Mouse (Mus musculus) frontal cortex, postnatal 36 days (tissue): ENCODE data around the gene P2ry1.

Experiments used
- DNase-seq, 2 experiments: peaks; one replicate each; pipeline ENCODE4 v3.0.0; 2022; ENCODE audit warnings: low spot score in 2 of 2

P2ry1 gene

GRCm38 (mm10) chr3:61002587-61003501, at the start of gene P2ry1:
Gene P2ry1, plus strand, starts transcription at chr3:61002795.
- peak; percentile 53 to 55 for DNase-seq

GRCm38 (mm10) chr3:60953199-60953736, 49.3 kb upstream of the P2ry1 start:
- DNase-seq, result no peak

GRCm38 (mm10) chr3:60954073-60954472, 48.5 kb upstream of the P2ry1 start:
- DNase-seq, result no peak

GRCm38 (mm10) chr3:60958769-60959168, 43.8 kb upstream of the P2ry1 start:
- DNase-seq, result no peak

GRCm38 (mm10) chr3:60965137-60965536, 37.5 kb upstream of the P2ry1 start:
- no peak for DNase-seq

GRCm38 (mm10) chr3:60974944-60975343, 27.7 kb upstream of the P2ry1 start:
- DNase-seq, result no peak

GRCm38 (mm10) chr3:60982109-60982508, 20.5 kb upstream of the P2ry1 start:
- DNase-seq, result no peak

- no peak for DNase-seq
Measured at GRCm38 (mm10) chr3:60998064-60998463, 4.5 kb upstream of the P2ry1 start.

- DNase-seq, result no peak
Measured at GRCm38 (mm10) chr3:60999715-61000114, 2.9 kb upstream of the P2ry1 start.

- no peak for DNase-seq
Measured at GRCm38 (mm10) chr3:61000747-61001146, 1.8 kb upstream of the P2ry1 start.

GRCm38 (mm10) chr3:61001852-61002586, 576 bp upstream of the P2ry1 start:
- no peak for DNase-seq

- DNase-seq, result no peak
Measured at GRCm38 (mm10) chr3:61004611-61005010, 2.0 kb downstream of the P2ry1 start.

- no peak for DNase-seq
Measured at GRCm38 (mm10) chr3:61011660-61012059, 9.1 kb downstream of the P2ry1 start.

- DNase-seq, result no peak
Measured at GRCm38 (mm10) chr3:61012550-61012949, 10.0 kb downstream of the P2ry1 start.

GRCm38 (mm10) chr3:61016733-61017132, 14.1 kb downstream of the P2ry1 start:
- DNase-seq, result no peak

- no peak for DNase-seq
Measured at GRCm38 (mm10) chr3:61032100-61032499, 29.5 kb downstream of the P2ry1 start.

- no peak for DNase-seq
Measured at GRCm38 (mm10) chr3:61035633-61036032, 33.0 kb downstream of the P2ry1 start.

GRCm38 (mm10) chr3:61039916-61040315, 37.3 kb downstream of the P2ry1 start:
- DNase-seq, result no peak

GRCm38 (mm10) chr3:61049976-61050672, 47.5 kb downstream of the P2ry1 start:
- DNase-seq, result no peak
